Mouse (Mus musculus): Measurements from ENCODE around the gene Pld1.

GRCm38 (mm10) chr3:27974981-27975380 lies 36.5 kb downstream of the Pld1 start:
- TF ChIP-seq GATA1 (IDR thresholded peaks at IDR 0.05; ENCODE audit: borderline replicate concordance, low read length): no peak
- TF ChIP-seq FLI1 (IDR thresholded peaks at IDR 0.05; ENCODE audit: low read length): no peak

Data from megakaryocyte, embryonic 14.5 days (primary cell).